Mouse (Mus musculus) brain, embryonic 14.5 days (tissue): ENCODE results near the gene Uevld. TPM values are rescaled to one million over a fixed set of nuclear protein-coding genes. Genes with fewer than 3 reads are reported as not detected.

Experiments
- DNase-seq: peaks from one replicate; pipeline ENCODE4 v3.0.0-alpha.2; 2011; ENCODE audit warnings: low read depth
- CTCF ChIP-seq: fragments of 200-500 bp; IDR thresholded peaks from 2 replicates; pipeline ENCODE4 v1.5.1; 2012; ENCODE audit warnings: inconsistent platforms, mild to moderate bottlenecking, moderate library complexity, borderline replicate concordance; ENCODE audit not compliant: insufficient read depth, insufficient read length; ENCODE audit errors: extremely low read depth
- POLR2A ChIP-seq: fragments of 200-500 bp; IDR thresholded peaks from 2 replicates; pipeline ENCODE4 v1.6.1; 2012; ENCODE audit warnings: mild to moderate bottlenecking, inconsistent platforms, borderline replicate concordance; ENCODE audit not compliant: poor library complexity, insufficient read depth, insufficient read length, severe bottlenecking; ENCODE audit errors: extremely low read depth
- polyA plus RNA-seq: library from polyadenylated mRNA; depleted of rRNA; stranded (reverse); fragments of >200 nt; gene quantifications from 2 replicates; pipeline ENCODE4 v1.2.3, GENCODE M21; 2012; rRNA removed

Gene Uevld
- polyA plus RNA-seq = 6.5 and 7.5 TPM in 2 replicates

DNA sequence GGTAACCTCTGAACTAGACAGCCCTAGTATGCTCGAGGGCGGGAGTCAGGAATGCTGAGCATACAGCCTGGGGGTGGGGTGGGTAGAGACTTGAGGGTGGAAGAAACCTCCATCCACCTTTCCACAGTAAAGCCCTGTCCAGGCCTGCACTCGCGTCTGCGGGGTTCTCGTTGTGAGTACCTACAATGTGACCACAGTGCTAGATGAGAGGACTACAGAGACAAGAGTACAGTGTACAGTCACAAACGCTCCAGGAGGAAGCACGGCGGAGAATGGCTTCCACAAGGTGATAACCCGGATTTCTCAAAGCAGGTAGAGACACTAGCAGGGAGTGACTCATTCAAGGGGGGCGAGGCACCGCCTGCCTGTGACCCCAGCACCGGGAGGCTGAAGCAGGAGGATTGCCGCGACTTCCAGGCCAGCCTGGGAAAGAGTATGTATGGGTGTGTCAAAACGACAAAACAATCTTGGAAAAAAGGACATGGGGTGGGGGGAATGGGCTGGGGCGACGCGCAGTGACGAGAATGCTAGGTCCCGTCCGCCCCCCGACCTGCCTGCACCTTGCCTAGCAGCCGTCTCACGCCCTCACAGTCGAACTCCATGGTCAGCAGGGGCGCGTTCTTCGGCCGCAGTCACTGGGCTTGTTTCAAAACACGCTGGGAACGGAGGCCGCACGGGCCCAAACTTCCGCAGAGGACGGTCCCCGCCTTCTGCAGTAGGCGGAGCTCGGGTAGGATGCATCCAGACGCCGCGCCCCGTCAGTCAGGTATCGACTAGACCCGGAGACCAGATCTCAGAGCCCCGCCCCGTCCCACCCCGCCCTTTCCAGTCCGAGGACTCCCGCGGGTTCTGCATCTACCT, at the start of gene Uevld:
Gene Uevld, minus strand, starts transcription at position 697 of the 861 bp plus-strand sequence.
- DNase-seq = peak; percentile 96
- TF ChIP-seq POLR2A (peak; percentile 12; the same call in 1 of the 2 replicates), CTCF (no peak)

DNA sequence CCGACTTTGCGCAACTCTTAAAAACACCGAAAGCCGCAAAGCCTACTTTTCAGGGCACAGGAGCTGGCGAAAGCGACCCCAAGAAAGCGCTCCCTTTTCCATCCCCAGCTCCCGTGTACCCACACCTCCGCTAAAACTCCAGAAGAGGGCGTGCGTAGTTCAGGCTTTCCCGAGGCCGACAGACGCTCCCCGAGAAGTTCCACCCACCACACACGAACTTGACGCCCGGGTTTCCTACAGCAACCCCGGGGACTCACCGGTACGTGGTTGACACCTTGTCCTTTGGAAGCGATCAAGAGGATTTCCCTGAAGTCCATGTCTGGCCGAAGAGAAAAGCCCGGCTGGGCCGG, 49.5 kb upstream of the Uevld start:
- no peak for TF ChIP-seq POLR2A
- peak; percentile 50; the same call in 1 of the 2 replicates for TF ChIP-seq CTCF
- DNase-seq = no peak

DNA sequence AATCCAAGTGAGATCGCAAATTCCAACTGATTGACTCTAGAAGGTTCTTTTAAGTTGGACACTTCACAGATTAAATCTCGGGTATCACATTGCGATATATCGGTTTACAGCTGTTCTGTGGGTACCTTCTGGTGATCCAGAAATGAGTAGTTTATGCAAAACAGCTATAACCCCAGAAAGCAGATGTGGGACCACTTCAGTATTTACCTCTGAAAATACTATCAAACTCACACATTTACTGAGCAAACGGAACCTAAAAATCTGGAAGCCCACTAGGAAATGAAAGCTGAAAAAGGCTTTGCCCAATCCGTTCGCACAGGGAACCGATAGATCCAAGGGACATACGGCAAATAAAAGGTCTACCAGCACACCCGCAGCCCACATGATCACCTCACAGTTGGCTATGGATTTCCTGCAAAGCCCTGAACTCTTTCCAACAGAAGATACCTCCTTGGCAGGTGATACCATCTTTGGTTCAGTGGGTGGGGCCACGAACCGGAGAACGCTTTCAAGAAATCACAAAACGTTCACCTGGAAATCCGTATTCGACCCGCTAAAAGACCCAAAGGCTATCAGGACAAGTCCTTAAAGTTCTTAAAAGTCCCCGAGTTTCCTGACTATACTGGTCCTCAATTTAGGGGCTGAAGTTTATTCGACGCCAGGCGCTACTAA, 48.9 kb upstream of the Uevld start:
- DNase-seq = no peak
- TF ChIP-seq POLR2A = no peak

DNA sequence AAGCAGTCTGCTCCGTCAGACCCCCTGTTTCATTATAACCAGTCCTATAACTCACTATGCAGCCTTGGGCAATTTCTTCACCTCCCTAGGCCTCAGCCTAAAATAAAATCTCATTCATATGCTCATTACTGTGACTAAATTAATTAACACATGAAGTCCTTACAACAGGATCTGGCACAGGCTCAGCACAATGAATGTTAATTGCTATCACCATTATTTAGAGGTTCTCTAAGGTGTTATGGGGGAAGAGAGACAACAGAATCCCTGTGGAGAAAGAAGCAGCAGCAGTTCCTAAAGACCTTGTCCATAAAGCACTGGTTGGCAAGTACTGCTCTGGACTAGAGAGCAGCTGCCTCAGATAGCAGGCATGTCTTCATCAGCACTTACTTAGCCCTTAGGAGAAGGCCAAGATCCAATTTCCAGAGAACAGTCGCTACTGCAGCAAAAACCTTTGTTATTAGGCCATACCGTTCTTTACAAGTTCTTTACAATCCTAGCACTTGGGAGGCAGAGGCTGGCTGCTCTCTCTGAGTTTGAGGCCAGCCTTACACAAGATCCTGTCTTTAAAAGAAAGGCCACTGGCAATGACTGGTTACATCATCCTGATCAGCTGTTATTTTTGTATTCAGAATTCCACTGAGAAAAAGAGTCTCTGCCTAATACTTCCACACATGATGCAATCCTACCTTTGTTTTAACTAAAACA, 45.2 kb upstream of the Uevld start:
- TF ChIP-seq CTCF = no peak
- no peak for TF ChIP-seq POLR2A
- DNase-seq = peak; percentile 90

DNA sequence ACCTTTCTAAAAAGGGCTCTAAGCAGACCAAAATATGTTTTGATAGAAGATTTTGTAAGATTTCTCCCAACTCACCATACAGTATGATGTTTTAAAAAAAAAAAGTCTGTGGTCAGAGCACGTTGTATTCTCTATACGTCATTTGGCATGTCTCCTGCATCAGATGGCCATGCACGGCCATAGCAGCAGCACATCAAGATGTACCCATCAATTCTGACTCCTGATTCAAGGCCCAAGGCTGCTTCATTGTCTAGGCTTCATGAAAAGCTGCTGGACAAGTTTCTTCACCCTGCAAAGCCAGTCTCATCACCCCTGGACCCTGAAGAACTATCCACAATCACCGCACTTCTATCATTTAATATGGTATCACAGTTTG, 43.6 kb upstream of the Uevld start:
- TF ChIP-seq POLR2A (no peak), CTCF (no peak)
- no peak for DNase-seq

DNA sequence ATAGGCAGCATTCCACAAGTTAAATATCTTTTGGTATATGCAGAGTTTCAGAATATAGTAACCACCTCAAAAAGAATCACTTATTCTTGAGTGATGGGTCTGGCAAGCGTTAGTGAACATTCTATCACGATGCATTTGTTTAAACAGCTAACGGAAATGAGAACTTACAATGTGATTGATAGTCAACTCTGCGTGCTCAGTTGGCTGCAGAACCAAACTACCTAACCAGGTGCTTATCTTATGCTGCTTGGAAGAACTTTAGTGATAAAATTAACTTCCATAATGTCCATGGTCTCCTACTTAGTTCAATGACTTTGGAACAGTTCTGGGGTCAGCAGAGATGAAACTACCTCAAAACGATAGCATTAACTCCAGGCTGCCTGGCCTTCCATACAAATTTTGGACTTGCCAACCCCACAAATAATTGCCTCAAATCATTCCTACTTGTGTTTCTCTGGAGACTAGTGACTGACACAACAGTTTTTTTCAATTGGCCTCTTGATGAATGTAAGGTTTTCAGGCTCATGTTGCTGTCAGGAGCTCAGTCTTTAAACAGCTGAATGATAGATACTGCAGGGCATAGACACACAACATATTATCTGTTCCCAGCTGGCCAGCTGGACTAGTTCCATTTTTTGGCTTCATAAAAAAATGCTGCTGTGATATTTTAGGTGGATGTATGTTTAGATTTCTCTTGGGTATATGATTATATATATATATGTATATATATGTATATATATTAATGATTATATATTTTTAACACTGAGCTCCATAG, 43.0 kb upstream of the Uevld start:
- DNase-seq = no peak

DNA sequence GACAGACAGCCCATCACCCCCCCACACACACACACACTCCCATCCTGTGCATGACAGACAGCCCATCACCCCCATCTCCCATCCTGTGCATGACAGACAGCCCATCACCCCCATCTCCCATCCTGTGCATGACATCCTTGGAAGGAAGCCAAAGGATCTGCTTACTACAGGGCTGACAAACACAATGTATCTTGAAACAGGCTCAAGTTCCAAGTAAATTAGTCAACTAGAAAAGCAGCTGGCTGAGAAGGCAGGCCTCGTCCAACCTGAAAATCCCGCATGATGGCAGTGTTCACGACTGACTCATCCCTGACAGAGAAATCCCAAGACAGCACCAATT, 42.3 kb upstream of the Uevld start:
- TF ChIP-seq POLR2A = no peak
- no peak for TF ChIP-seq CTCF
- DNase-seq = peak; percentile 91

More for the DNA sequence above, 43.0 kb upstream of the Uevld start:
- no peak for TF ChIP-seq POLR2A
- TF ChIP-seq CTCF = no peak

DNA sequence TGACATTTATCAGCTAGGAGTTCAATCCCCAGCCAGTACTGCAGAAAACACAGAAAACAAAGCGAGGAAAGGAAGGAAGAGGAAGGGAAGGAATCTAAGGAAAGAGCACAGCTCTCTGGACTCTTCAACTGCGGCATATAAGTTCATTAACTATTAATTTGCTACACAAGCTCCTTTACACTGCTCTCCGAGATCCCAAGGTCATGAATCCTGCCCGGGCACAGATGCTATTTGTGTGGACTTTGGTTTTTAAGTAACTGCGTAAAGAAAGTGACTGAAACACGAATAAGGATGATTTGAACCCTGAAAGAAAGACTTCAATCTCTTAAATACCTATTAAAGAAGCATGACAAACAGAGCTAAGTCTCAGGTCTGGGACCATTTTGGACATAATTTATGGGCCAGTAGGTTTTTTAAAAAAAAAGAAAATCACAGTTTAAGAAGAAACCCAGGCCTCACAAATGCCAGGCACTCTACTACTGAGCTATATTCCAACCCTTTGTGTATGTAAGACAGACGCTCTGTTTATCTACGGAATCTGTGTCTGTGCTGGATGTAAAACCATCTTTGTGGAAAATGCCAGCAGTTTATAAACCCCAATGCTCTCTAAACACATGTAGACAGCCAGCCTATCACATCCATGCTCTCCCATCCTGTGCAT, 41.8 kb upstream of the Uevld start:
- TF ChIP-seq CTCF (no peak), POLR2A (no peak)
- DNase-seq = no peak

DNA sequence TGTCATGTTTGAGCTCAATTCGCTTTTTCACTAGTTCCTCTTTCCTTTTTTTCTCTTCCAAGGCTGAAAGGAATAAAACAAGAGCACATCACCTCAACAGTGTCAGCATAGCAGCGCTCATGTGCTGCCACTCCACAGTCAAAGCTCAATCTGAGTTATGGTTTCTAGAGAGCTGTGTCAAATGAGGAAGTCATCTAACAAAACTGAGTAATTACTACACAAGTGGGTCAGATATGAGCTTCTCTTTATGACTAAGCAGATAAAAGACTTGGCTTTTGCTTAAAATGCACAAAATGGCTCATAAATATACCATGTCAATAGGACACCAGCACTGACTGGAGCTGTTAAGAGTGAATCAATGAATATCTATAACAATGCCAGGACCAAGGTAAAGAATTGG, 40.6 kb upstream of the Uevld start:
- no peak for DNase-seq
- no peak for TF ChIP-seq POLR2A
- no peak for TF ChIP-seq CTCF

DNA sequence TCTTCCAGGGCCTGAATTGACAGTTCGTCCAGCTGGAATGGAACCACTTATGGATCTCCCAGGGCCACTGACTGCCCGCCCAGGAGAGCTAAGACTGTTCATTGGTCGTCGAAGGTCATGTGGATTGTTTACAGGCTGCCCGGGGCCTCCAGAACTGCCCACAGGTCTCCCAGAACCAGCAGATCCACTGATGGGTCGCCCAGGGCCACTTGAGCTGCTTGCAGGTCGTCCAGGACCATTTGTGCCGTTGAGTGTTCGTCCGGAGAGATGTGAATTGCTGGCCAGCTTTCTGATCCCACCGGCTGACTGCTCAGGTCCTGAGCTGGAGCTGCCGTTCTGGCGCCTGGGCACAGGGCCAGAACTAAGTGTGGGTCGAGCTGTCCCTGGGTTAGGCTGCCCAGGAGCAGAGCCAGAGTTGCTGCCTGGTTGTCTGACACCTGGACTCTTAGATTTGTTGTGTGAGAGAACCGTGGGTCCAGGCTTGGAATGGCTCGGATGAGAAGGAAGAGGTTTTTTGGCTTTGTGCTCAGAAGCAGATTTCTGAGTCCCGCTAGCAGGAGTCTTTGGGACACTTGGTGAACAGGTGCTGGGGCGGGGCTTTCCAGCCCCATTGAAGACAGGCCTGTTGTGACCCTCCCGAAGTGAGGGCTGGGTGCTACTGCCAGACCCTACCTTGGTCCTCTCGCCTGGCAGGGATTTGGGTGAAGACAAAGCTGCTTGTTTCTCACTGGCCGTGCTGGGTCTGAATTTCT, 39.5 kb upstream of the Uevld start:
- DNase-seq = peak; percentile 50
- TF ChIP-seq CTCF (no peak), POLR2A (no peak)

DNA sequence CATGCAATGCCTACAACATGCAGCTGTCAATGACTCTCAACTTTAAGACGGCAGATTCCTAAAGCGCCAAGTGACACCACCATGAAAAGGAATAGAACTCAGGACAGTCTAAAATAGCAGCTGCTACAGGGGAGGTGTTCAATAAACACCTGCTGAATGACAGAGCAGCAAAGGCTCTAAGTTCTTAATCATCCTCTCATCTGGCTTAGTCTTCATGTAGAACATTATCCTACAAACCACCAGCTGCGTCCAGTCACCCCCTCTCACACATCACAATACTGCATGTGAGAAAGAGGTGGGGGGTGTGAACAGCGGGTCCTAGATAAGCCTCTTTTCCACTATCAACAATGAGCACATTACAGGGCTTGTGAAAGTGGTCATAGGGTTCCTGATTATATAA, 38.7 kb upstream of the Uevld start:
- DNase-seq = no peak
- TF ChIP-seq POLR2A (no peak), CTCF (no peak)

DNA sequence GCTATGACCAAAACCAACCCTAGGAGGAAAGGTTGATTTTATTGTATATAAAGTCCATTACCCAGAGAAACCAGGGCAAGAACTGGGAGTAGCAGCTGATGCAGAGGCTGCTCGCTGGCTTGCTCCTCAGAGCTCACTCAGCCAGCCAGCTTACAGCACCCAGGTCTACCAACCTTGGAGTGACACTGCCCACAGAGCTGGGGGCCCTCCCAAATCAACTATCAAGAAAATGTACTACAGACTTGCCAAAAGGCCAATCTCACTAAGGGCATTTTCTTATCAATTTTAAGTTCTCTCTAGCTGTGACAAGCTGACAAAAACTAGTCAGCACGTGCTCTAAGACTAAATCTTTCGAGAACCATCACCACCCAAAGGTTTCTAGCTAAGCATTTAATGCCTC, 37.2 kb upstream of the Uevld start:
- DNase-seq = no peak
- TF ChIP-seq CTCF (no peak), POLR2A (no peak)
